Mouse (Mus musculus): Measurements from ENCODE around the gene Arpc2.

Gene Arpc2

GRCm38 (mm10) chr1:74302229-74302628, 66.3 kb downstream of the Arpc2 start:
- no peak for DNase-seq (ENCODE audit: low spot score in 2 of 2)

GRCm38 (mm10) chr1:74302835-74303234, 67.0 kb downstream of the Arpc2 start:
- DNase-seq (ENCODE audit: low spot score in 2 of 2), result no peak

- DNase-seq (ENCODE audit: low spot score in 2 of 2), result peak in 1 of 2 experiments; percentile 45
Measured at GRCm38 (mm10) chr1:74303509-74304338, 67.8 kb downstream of the Arpc2 start.

GRCm38 (mm10) chr1:74304339-74304790, 68.5 kb downstream of the Arpc2 start:
- DNase-seq (ENCODE audit: low spot score in 2 of 2), result no peak

- no peak for DNase-seq (ENCODE audit: low spot score in 2 of 2)
Measured at GRCm38 (mm10) chr1:74304946-74305345, 69.1 kb downstream of the Arpc2 start.

GRCm38 (mm10) chr1:74305522-74305921, 69.6 kb downstream of the Arpc2 start, which contains the start of gene Tmbim1:
TSS of gene Tmbim1 (minus strand) at chr1:74305622.
- no peak for DNase-seq (ENCODE audit: low spot score in 2 of 2)

- no peak for DNase-seq (ENCODE audit: low spot score in 2 of 2)
Measured at GRCm38 (mm10) chr1:74307146-74307545, 71.3 kb downstream of the Arpc2 start.

GRCm38 (mm10) chr1:74308001-74308964, 72.4 kb downstream of the Arpc2 start:
- DNase-seq (ENCODE audit: low spot score in 2 of 2), result no peak

GRCm38 (mm10) chr1:74309767-74310166, 73.9 kb downstream of the Arpc2 start:
- DNase-seq (ENCODE audit: low spot score in 2 of 2), result no peak

- DNase-seq (ENCODE audit: low spot score in 2 of 2), result peak in 1 of 2 experiments; percentile 47
Measured at GRCm38 (mm10) chr1:74313049-74313692, 77.3 kb downstream of the Arpc2 start.

- DNase-seq (ENCODE audit: low spot score in 2 of 2), result no peak
Measured at GRCm38 (mm10) chr1:74314796-74315195, 78.9 kb downstream of the Arpc2 start.

GRCm38 (mm10) chr1:74316114-74316827, 80.4 kb downstream of the Arpc2 start:
- DNase-seq (ENCODE audit: low spot score in 2 of 2), result no peak

Data from frontal cortex, postnatal 14 days (tissue).